Mouse (Mus musculus): ENCODE measurements around the gene Zp2.

The Zp2 gene

DNA sequence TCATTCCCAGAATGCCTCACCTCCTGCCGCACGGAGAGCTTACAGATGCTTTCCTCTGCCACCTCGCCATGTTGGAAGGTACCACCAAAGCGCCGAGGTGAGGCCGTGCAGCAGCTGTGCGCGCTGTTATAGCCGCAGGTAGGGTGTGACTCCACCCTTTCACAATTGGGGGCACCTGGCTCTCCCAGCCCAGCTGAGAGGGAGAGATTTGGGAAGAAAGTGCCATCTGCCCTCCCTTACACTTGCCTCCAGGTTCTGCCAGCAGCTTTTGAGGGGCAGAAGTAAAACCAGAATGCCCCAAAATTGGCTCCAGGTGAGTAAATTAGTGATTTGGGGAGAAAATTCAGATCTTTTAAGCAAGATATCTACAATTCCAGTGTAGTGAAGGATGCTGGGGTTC is at the start of gene Zp2:
Gene Zp2 (minus strand): TSS at position 101 of the 400 bp plus-strand sequence.
- no peak for DNase-seq

GRCm38 (mm10) chr7:120192816-120193215 is 47.7 kb upstream of the Zp2 start:
- DNase-seq: no peak

- peak; percentile 29 for DNase-seq
Measured at GRCm38 (mm10) chr7:120192207-120192606, 47.1 kb upstream of the Zp2 start.

- DNase-seq: peak; percentile 30
Measured at GRCm38 (mm10) chr7:120190150-120190665, 45.1 kb upstream of the Zp2 start.

DNA sequence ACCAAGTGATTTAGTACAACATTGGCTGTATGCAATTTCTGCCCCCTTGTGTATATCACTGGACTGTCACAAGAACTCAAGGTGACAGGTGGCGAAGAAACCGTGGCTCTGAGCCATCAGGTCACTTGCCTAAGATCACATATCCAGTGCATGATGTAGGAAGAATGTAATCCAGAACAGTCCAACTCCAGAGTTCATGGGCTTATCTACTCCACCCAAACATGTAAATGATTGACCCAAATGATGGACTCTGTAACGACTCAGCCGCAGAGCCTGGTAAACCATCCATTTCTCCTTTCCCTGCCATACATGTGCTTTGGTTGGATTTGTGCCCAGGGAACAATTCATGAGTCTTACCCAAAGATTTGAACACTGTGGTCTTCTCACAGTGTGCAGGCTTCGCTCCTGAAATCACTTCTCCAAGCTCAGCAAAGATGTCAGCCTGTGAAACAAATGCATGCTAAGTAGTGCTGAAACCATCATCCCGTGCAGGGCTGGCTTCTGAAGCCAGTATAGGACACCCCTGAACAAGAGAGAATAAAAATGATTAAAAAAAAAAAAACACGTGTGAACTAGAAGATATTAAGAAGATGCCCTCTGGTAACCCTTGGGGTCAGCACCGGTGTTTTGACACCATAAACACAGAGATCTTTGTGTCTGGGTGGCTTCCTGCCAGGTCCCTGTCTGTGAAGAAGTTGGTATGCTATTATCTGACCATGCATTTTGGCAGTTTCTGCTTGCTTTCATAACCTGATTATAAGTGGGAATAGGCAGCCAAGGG is 44.5 kb upstream of the Zp2 start:
- DNase-seq: no peak

- DNase-seq: no peak
Measured at GRCm38 (mm10) chr7:120188946-120189345, 43.9 kb upstream of the Zp2 start.

GRCm38 (mm10) chr7:120182891-120183290 is 37.8 kb upstream of the Zp2 start:
- DNase-seq: no peak

DNA sequence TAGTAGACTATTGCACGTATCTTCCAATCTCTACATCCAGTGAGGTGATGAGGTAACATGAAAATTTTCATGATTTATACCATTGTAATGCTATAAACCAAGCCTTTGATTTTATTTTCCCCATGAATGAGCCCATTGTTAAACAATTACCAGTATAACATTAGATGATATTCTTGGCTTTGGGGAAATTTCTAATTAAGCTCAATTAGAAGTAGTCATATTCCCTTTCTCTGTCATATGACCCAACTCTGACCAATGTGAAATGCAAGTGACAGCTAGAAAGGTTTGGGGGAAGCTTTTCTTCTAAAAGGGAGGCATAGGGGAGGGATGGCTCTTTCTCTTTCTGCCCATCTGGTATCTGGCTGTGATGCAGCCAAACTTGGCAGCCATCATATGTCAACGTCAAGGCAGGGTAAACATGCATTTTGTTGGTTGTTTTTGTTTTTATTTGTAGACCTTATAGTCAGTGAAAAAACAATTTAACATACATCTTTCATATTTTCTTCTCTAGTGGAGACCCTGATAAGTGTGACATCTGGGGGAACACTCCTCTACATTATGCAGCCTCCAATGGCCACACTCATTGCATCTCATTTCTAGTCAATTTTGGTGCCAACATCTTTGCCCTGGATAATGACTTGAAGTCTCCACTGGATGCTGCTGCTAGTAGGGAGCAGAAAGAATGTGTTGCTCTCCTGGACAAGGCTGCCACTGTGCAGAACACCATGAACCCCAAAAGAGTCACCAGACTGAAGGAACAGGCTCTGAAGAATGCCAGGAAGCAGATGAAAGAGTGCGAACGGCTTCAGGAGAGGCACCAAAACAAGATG is 36.5 kb upstream of the Zp2 start:
- DNase-seq: no peak

- DNase-seq: no peak
Measured at GRCm38 (mm10) chr7:120180547-120180946, 35.5 kb upstream of the Zp2 start.

- DNase-seq: no peak
Measured at GRCm38 (mm10) chr7:120178935-120179334, 33.8 kb upstream of the Zp2 start.

- DNase-seq: no peak
Measured at GRCm38 (mm10) chr7:120177611-120178010, 32.5 kb upstream of the Zp2 start.

DNA sequence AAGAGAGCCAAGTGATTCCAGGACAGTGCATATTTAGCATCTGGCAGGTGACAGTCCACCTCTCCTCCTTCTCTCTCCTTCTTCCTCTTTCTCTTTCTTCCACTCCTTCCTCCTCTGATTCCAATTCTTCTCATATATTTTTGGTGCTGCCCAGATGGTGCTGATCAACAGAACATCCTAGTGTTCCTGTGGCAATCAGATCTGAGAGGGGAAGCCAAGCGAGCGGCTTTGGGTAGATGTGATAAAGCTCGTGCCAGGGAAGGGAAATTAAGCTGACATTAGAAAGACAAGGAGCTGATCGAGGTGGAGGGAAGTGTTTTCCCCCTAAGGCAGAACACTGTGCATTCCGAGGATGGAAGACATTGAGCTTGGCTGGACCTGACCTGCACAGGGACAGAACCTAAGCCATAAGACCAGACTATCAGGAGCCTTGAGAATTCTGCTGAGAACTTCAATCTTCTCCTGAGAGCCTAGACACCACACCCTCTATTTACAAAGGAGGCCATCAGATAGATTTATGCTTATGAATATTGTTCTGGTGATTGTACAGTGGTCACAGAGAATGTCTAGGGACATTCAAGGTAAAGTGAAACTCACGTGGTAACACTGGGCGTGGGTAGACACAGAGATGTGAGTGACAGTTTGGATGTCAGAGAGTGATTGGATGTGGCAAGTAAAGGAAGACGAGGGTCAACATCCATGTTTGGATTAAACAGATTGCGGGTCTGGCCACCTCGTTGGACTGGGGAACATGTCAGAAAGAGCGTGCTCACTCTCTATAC is 29.8 kb upstream of the Zp2 start:
- DNase-seq: no peak

- DNase-seq: no peak
Measured at GRCm38 (mm10) chr7:120173603-120174244, 28.6 kb upstream of the Zp2 start, which contains the start of gene Anks4b. Gene Anks4b, plus strand, starts transcription at chr7:120173858.

DNA sequence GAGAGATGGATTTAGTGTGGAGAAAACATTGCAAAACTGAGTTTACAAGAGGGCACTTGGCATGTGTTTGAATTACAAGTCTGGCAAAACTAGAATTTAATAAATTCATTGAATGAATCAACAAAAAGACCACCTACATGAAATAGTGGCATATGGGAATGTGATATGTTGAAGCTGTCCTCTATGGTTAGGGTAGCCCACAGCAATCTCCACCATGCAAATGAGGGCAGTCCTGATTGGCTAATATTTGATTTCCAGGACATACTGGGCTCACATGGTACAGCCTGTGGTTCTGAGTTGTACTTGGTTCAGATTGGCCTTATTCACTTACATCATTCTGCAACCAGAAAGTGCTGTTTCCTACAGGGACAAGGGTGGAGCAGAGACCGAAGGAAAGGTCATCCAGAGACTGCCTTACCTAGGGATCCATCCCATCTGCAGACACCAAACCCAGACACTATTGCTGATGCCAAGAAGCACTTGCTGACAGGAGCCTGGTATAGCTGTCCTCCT is 27.2 kb upstream of the Zp2 start:
- DNase-seq: no peak

GRCm38 (mm10) chr7:120163581-120164251 is 18.6 kb upstream of the Zp2 start:
- no peak for DNase-seq

DNA sequence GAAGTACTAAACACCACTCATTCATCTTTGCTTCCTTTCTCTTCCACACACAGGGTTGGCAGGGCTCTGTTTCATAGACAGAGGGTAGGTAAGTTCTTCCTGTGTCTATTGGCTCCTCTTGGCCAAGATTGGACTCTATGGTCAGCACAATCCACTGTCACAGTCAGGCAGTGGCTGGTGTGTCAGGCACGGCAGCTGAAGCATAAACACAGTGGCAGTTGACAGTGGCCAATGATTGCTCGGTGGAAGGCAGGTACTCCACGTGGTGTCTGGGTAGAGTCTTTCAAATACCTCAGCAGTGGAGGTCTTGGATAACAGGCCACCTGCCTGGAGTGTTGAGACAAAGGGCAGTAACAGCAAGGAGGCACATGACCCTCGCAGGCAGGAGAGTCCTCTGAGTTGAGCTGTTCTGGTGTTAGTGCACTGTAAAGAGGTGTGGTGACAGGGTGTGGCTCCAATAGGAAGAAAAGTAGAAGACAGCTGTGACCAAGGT is 13.1 kb upstream of the Zp2 start:
- DNase-seq: no peak

- DNase-seq: no peak
Measured at GRCm38 (mm10) chr7:120157575-120158061, 12.5 kb upstream of the Zp2 start.

GRCm38 (mm10) chr7:120156841-120157409 is 11.8 kb upstream of the Zp2 start:
- no peak for DNase-seq

DNA sequence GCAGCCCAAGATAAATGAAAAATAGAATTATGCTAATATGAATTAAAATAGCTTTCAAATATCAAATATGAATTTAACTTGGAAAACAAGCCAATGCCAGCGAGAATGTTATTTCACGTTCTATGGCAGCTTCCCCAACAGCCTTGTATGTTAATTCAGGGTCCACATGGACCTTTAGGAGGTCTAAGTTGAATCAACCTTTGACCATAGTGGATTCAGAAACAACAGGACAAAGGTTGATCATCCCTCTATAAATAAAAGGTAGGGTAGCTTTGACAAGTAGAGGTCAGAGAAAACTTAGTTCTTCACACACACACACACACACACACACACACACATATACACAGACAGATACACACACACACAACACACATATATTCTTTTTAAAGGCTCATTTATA is 5.8 kb upstream of the Zp2 start:
- no peak for DNase-seq

GRCm38 (mm10) chr7:120150257-120150656 is 5.2 kb upstream of the Zp2 start:
- no peak for DNase-seq

DNA sequence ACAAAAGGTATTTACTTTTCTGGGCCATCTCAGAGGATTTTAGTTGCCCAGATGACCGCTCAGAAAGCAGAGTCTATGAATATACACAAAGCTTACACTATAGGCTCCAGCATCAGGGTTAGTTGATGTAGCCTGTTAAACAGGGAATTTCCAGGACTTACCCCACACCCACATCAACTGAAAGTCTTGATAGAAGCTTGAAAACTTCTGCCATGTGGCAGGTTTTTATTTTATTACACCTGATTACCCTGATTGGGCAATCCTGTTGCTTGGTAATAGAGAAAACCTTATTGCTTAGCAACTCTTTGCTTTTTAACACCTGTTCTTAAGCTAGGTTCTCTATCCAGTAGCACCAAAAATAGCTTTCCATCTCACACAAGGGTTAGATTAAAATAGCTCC is 2.3 kb downstream of the Zp2 start:
- DNase-seq: no peak
